Mouse (Mus musculus) CD4-positive, CD25-positive, alpha-beta regulatory T cell, adult 2 months (primary cell): ENCODE measurements around the gene Olfr365.

ENCODE experiments used
- DNase-seq: peaks from one replicate; pipeline ENCODE4 v3.0.0-alpha.2; 2012; ENCODE audit warnings: low read depth, low spot score

The Olfr365 gene

GRCm38 (mm10) chr2:37187898-37188297 is at the start of gene Olfr365:
Gene Olfr365, plus strand, starts transcription at chr2:37188198.
- DNase-seq, result no peak

DNA sequence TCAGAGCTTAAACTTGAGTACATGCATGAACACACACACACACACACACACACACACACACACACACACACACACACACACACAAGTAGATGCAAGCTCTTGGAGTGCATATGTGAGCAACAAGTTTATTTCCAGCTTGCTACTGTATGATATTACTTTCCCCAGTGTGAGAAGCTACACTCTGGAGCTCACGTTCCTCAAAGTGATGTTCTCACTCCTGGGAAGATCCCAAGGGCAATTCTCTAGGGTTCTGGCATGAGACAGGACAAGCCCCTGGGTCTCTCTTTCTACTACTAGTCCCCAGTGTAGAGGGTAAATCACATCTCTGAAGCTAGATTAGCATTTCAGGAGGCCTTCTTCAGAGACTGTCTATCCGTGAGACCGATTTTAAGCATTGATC is 49.0 kb upstream of the Olfr365 start, which contains the start of gene Olfr364-ps1:
Gene Olfr364-ps1 (plus strand): TSS at position 301 of the 400 bp plus-strand sequence.
- DNase-seq, result no peak

DNA sequence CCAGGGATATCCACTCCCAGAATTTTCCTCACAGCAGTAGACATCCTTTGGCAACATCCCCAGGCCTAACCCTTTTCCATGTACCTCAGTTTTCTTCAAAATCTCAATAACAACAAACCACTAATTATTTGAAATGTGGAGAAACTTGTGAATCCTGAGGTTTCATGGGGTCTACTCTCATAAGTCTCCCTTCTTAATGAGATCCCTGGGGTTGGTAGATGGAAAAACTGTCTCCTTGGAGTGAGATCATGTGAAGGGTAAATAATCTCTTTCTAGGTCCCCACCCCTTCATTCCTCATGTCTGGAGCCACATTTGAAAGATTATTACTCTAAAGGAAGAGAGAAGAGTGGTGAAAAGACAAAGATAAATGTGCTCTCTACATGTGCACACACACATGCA is 23.3 kb downstream of the Olfr365 start, which contains the start of gene Olfr366:
Gene Olfr366 (plus strand): TSS at position 301 of the 400 bp plus-strand sequence.
- DNase-seq, result no peak
